Mouse (Mus musculus) E14TG2a.4 (cell line): ENCODE measurements around the gene Polm.

Source experiments
- H3K27me3 ChIP-seq: 2 replicates; pipeline ENCODE4 v1.6.1; 2014; ENCODE audit warnings: low read length, control low read depth; ENCODE audit not compliant: insufficient read depth
- H3K36me3 ChIP-seq: 2 replicates; pipeline ENCODE4 v1.6.1; 2014; ENCODE audit warnings: low read length, control low read depth; ENCODE audit not compliant: insufficient read depth
- H3K4me1 ChIP-seq: replicated peaks from 2 replicates; pipeline ENCODE4 v1.6.1; 2014; ENCODE audit warnings: low read depth, low read length, control low read depth
- H3K4me3 ChIP-seq: replicated peaks from 2 replicates; pipeline ENCODE4 v1.5.1; 2014; ENCODE audit warnings: mild to moderate bottlenecking, low read length
- H3K9me3 ChIP-seq: 2 replicates; pipeline ENCODE4 v1.6.1; 2014; ENCODE audit warnings: low read length, control low read depth
- CTCF ChIP-seq: conservative IDR thresholded peaks from 2 replicates; pipeline ENCODE4 v1.5.1; 2014; ENCODE audit warnings: low read length
- NANOG ChIP-seq: IDR thresholded peaks from 2 replicates; pipeline ENCODE4 v1.6.1; 2014; ENCODE audit warnings: borderline replicate concordance, low read length, mixed read lengths
- POU5F1 ChIP-seq: IDR thresholded peaks from 2 replicates; pipeline ENCODE4 v1.6.1; 2014; ENCODE audit warnings: low read length, borderline replicate concordance

Gene Polm

GRCm38 (mm10) chr11:5797928-5798327 is 39.9 kb downstream of the Polm start:
- TF ChIP-seq CTCF: no peak
- TF ChIP-seq NANOG: no peak
- TF ChIP-seq POU5F1: no peak

GRCm38 (mm10) chr11:5797371-5797770 is 40.4 kb downstream of the Polm start:
- no peaks in the 10 kb centered on the region for H3K9me3 ChIP-seq
- TF ChIP-seq POU5F1: no peak
- no peak for TF ChIP-seq NANOG
- TF ChIP-seq CTCF: no peak

More at GRCm38 (mm10) chr11:5797928-5798327, 39.9 kb downstream of the Polm start:
- no peaks in the 10 kb centered on the region for H3K27me3 ChIP-seq
- H3K9me3 ChIP-seq: no peaks in the 10 kb centered on the region
- H3K4me3 ChIP-seq: peak overlapping the region; percentile 58
- peaks cover 88% of the 10 kb centered on the region for H3K4me1 ChIP-seq
- peaks cover 90% of the 10 kb centered on the region for H3K36me3 ChIP-seq

GRCm38 (mm10) chr11:5796939-5797338 is 40.9 kb downstream of the Polm start:
- Histone ChIP-seq H3K36me3 (peaks cover 99% of the 10 kb centered on the region), H3K27me3 (no peaks in the 10 kb centered on the region), H3K4me1 (peaks cover 86% of the 10 kb centered on the region), H3K9me3 (no peaks in the 10 kb centered on the region), H3K4me3 (peak overlapping the region; percentile 58)
- TF ChIP-seq POU5F1 (no peak), NANOG (no peak), CTCF (no peak)

More at GRCm38 (mm10) chr11:5797371-5797770, 40.4 kb downstream of the Polm start:
- Histone ChIP-seq H3K36me3 (peaks cover 95% of the 10 kb centered on the region), H3K4me1 (peaks cover 87% of the 10 kb centered on the region), H3K27me3 (no peaks in the 10 kb centered on the region), H3K4me3 (peak overlapping the region; percentile 58)

GRCm38 (mm10) chr11:5795706-5796105 is 42.1 kb downstream of the Polm start:
- Histone ChIP-seq H3K27me3 (no peaks in the 10 kb centered on the region), H3K36me3 (peaks cover 100% of the 10 kb centered on the region), H3K4me3 (no peak overlapping the region; the same call in 1 of the 2 replicates), H3K4me1 (peaks cover 78% of the 10 kb centered on the region), H3K9me3 (no peaks in the 10 kb centered on the region)
- TF ChIP-seq NANOG (no peak), POU5F1 (no peak), CTCF (no peak)

- H3K4me1 ChIP-seq: peaks cover 79% of the 10 kb centered on the region
- no peaks in the 10 kb centered on the region for H3K27me3 ChIP-seq
- H3K4me3 ChIP-seq: no peak overlapping the region
- H3K36me3 ChIP-seq: peaks cover 100% of the 10 kb centered on the region
- TF ChIP-seq POU5F1: no peak
- TF ChIP-seq NANOG: no peak
- no peak for TF ChIP-seq CTCF
- no peaks in the 10 kb centered on the region for H3K9me3 ChIP-seq
Measured at GRCm38 (mm10) chr11:5795290-5795689, 42.5 kb downstream of the Polm start.

- no peak for TF ChIP-seq POU5F1
- no peak for TF ChIP-seq NANOG
- no peak for TF ChIP-seq CTCF
Measured at GRCm38 (mm10) chr11:5790431-5790830, 47.4 kb downstream of the Polm start.

GRCm38 (mm10) chr11:5789754-5790333 is 48.0 kb downstream of the Polm start:
- Histone ChIP-seq H3K27me3 (no peaks in the 10 kb centered on the region), H3K9me3 (no peaks in the 10 kb centered on the region), H3K4me3 (peak overlapping the region; percentile 94), H3K4me1 (peaks cover 58% of the 10 kb centered on the region), H3K36me3 (peaks cover 55% of the 10 kb centered on the region)
- TF ChIP-seq CTCF (no peak), NANOG (no peak), POU5F1 (no peak)

More at GRCm38 (mm10) chr11:5790431-5790830, 47.4 kb downstream of the Polm start:
- Histone ChIP-seq H3K36me3 (peaks cover 61% of the 10 kb centered on the region), H3K9me3 (no peaks in the 10 kb centered on the region), H3K27me3 (no peaks in the 10 kb centered on the region), H3K4me1 (peaks cover 63% of the 10 kb centered on the region), H3K4me3 (no peak overlapping the region)

- Histone ChIP-seq H3K36me3 (peaks cover 49% of the 10 kb centered on the region), H3K4me3 (peak overlapping the region; percentile 94), H3K27me3 (no peaks in the 10 kb centered on the region), H3K9me3 (no peaks in the 10 kb centered on the region), H3K4me1 (peaks cover 56% of the 10 kb centered on the region)
- no peak for TF ChIP-seq NANOG
- peak; percentile 17; the same call in 1 of the 2 replicates for TF ChIP-seq CTCF
Measured at GRCm38 (mm10) chr11:5789071-5789753, 48.6 kb downstream of the Polm start.

- TF ChIP-seq NANOG (no peak), POU5F1 (no peak), CTCF (peak; percentile 78)
- peaks cover 47% of the 10 kb centered on the region for H3K4me1 ChIP-seq
- no peaks in the 10 kb centered on the region for H3K9me3 ChIP-seq
- no peaks in the 10 kb centered on the region for H3K27me3 ChIP-seq
- peaks cover 43% of the 10 kb centered on the region for H3K36me3 ChIP-seq
- peak within 1 kb of the TSS; percentile 94 for H3K4me3 ChIP-seq
Measured at GRCm38 (mm10) chr11:5788056-5789014, 49.5 kb downstream of the Polm start, which contains the start of gene Dbnl. TSS of gene Dbnl (plus strand) at chr11:5788488.
